Mouse (Mus musculus) embryo, embryonic 9.5 days (tissue): ENCODE results near the gene Gabrg2.

Source experiments
- DNase-seq: peaks from one replicate; pipeline ENCODE4 v3.0.0-alpha.2; 2017; ENCODE audit errors: extremely low spot score

The Gabrg2 gene

GRCm38 (mm10) chr11:42000190-42001098 lies at the start of gene Gabrg2:
TSS of gene Gabrg2 (minus strand) at chr11:42000857.
- DNase-seq = peak; percentile 3

GRCm38 (mm10) chr11:42048201-42048600 lies 47.5 kb upstream of the Gabrg2 start:
- no peak for DNase-seq

- DNase-seq = peak; percentile 81
These were observed 1.2 kb downstream of the Gabrg2 start for GRCm38 (mm10) chr11:41999468-41999881.

- no peak for DNase-seq
These were observed 20.5 kb downstream of the Gabrg2 start for GRCm38 (mm10) chr11:41980152-41980551.

GRCm38 (mm10) chr11:41968595-41968994 lies 32.1 kb downstream of the Gabrg2 start:
- DNase-seq = no peak

GRCm38 (mm10) chr11:41962706-41963105 lies 38.0 kb downstream of the Gabrg2 start:
- DNase-seq = no peak

- no peak for DNase-seq
These were observed 47.1 kb downstream of the Gabrg2 start for GRCm38 (mm10) chr11:41953550-41953949.

GRCm38 (mm10) chr11:41951898-41952297 lies 48.8 kb downstream of the Gabrg2 start:
- no peak for DNase-seq

- DNase-seq = no peak
These were observed 55.2 kb downstream of the Gabrg2 start for GRCm38 (mm10) chr11:41945471-41945870.

- DNase-seq = no peak
These were observed 62.7 kb downstream of the Gabrg2 start for GRCm38 (mm10) chr11:41937979-41938378.

- DNase-seq = no peak
These were observed 81.8 kb downstream of the Gabrg2 start for GRCm38 (mm10) chr11:41918864-41919263.

- no peak for DNase-seq
These were observed 86.6 kb downstream of the Gabrg2 start for GRCm38 (mm10) chr11:41914066-41914465.

- no peak for DNase-seq
These were observed 97.0 kb downstream of the Gabrg2 start for GRCm38 (mm10) chr11:41903661-41904060.
